In the genomic region with DNA sequence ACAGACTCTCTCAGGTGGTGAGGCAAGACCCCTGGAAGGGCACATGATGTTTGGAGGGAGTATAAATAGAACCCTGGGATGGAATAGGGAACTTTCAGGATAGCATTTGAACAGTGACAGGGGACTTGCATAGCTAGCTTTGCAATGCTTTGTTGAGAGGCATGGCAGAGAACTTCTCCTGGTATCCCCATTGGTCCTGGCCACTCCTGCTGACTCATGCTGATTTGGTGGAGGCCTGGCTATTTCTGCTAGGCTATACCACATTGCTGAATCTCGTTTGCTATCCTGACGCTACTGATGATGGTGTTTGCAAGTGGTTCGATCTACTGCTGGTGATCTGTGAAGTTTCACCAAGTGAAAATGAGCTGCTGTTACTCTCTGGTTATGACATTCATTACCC, we compare ENCODE assay signal across 34 mouse cellular contexts.
DNase-seq lines count a peak whose midpoint lies in the region; ATAC-seq and TF ChIP-seq lines count a peak whose summit lies in the region.
"Had no signal": no experiment of that assay in that cellular context is flagged by ENCODE, and none has a peak within 500 bp of the region (broad histone marks: within the 10 kb centered on the region; RNA-seq: fewer than 3 reads in every experiment).

No protein-coding gene starts in this region.

- 73% methylated on average over 3 of the region's 3 CpGs for WGBS in liver, embryonic 12.5 days (ENCODE audit: insufficient replicate concordance)
- WGBS in liver, embryonic 11.5 days: 73% methylated on average over 3 of the region's 3 CpGs
- WGBS in liver, embryonic 15.5 days (ENCODE audit: insufficient replicate concordance): 70% methylated on average over 3 of the region's 3 CpGs
- WGBS in cerebellum, adult 2 months: 92% methylated on average over 3 of the region's 3 CpGs
- 92% methylated on average over 3 of the region's 3 CpGs for WGBS in kidney, embryonic 14.5 days

- no peak for TF ChIP-seq CTCF in cerebellum, adult 2 months (IDR thresholded peaks at IDR 0.05; ENCODE audit: borderline replicate concordance, insufficient read depth, low read depth, low read length)

- no peak overlapping the region for H3K9ac ChIP-seq in liver, embryonic 12.5 days
- no peak overlapping the region for H3K9ac ChIP-seq in liver, embryonic 11.5 days (ENCODE audit: low read depth, low read length)
- no peak overlapping the region for H3K9ac ChIP-seq in liver, embryonic 15.5 days
- H3K9ac ChIP-seq in kidney, embryonic 14.5 days (ENCODE audit: low read depth, low read length): no peak overlapping the region
- H3K9ac ChIP-seq: embryonic facial prominence, embryonic 13.5 days; heart, embryonic 15.5 days; hindbrain, embryonic 12.5 days; limb, embryonic 13.5 days; neural tube, embryonic 12.5 days had no signal

- H3K36me3 ChIP-seq in liver, embryonic 12.5 days: no peaks in the 10 kb centered on the region
- H3K36me3 ChIP-seq in liver, embryonic 11.5 days (ENCODE audit: control insufficient read depth, insufficient read depth, low read length): no peaks in the 10 kb centered on the region
- no peaks in the 10 kb centered on the region for H3K36me3 ChIP-seq in liver, embryonic 15.5 days (replicated peaks)
- no peaks in the 10 kb centered on the region for H3K36me3 ChIP-seq in kidney, embryonic 14.5 days (ENCODE audit: control insufficient read depth, insufficient read depth, low read length)
- H3K36me3 ChIP-seq: embryonic facial prominence, embryonic 13.5 days; heart, embryonic 10.5 days; heart, embryonic 15.5 days; hindbrain, embryonic 12.5 days; limb, embryonic 13.5 days; midbrain, embryonic 10.5 days; neural tube, embryonic 12.5 days had no signal

- no peaks in the 10 kb centered on the region for H3K27me3 ChIP-seq in liver, embryonic 12.5 days (replicated peaks)
- H3K27me3 ChIP-seq in liver, embryonic 11.5 days (replicated peaks; ENCODE audit: control insufficient read depth, insufficient read depth, low read length): no peaks in the 10 kb centered on the region
- no peaks in the 10 kb centered on the region for H3K27me3 ChIP-seq in liver, embryonic 15.5 days
- no peaks in the 10 kb centered on the region for H3K27me3 ChIP-seq in cerebellum, adult 2 months (ENCODE audit: control insufficient read depth, insufficient read depth, low read length)
- no peaks in the 10 kb centered on the region for H3K27me3 ChIP-seq in kidney, embryonic 14.5 days (ENCODE audit: control insufficient read depth, insufficient read depth, low read length)
- H3K27me3 ChIP-seq: embryonic facial prominence, embryonic 13.5 days; heart, embryonic 15.5 days; hindbrain, embryonic 12.5 days; limb, embryonic 13.5 days; neural tube, embryonic 12.5 days had no signal

- TF ChIP-seq POLR2A in cerebellum, adult 2 months (IDR thresholded peaks at IDR 0.05; ENCODE audit: borderline replicate concordance, insufficient read depth, low read length): no peak

- no peak overlapping the region for H3K4me3 ChIP-seq in liver, embryonic 12.5 days
- H3K4me3 ChIP-seq in liver, embryonic 11.5 days (ENCODE audit: low read depth, low read length): no peak overlapping the region
- no peak overlapping the region for H3K4me3 ChIP-seq in liver, embryonic 15.5 days (replicated peaks)
- H3K4me3 ChIP-seq in cerebellum, adult 2 months (replicated peaks; ENCODE audit: insufficient read depth, low read depth, low read length): no peak overlapping the region
- no peak overlapping the region for H3K4me3 ChIP-seq in kidney, embryonic 14.5 days (ENCODE audit: low read length)
- H3K4me3 ChIP-seq: embryonic facial prominence, embryonic 13.5 days; erythroblast, embryonic 14.5 days; heart, embryonic 10.5 days; heart, embryonic 15.5 days; hindbrain, embryonic 12.5 days; limb, embryonic 13.5 days; midbrain, embryonic 10.5 days; neural tube, embryonic 12.5 days had no signal

- peak; percentile 75 for ATAC-seq in liver, embryonic 12.5 days
- ATAC-seq in liver, embryonic 11.5 days (replicated peaks; ENCODE audit: low FRiP score): no peak
- ATAC-seq in erythroblast, adult 5-6 weeks (replicated peaks; ENCODE audit: low FRiP score, poor library complexity, severe bottlenecking): peak; percentile 87
- peak; percentile 52; the same call in 1 of the 2 replicates for ATAC-seq in liver, embryonic 15.5 days (ENCODE audit: insufficient read depth)
- ATAC-seq in kidney, embryonic 14.5 days (ENCODE audit: low FRiP score, low TSS enrichment): no peak
- ATAC-seq: activated CD4-positive, CD25-positive, alpha-beta regulatory T cell, adult 4 months; forebrain, embryonic 14.5 days; intestine, embryonic 16.5 days; midbrain, embryonic 16.5 days had no signal

- no peaks in the 10 kb centered on the region for H3K9me3 ChIP-seq in liver, embryonic 12.5 days (replicated peaks)
- H3K9me3 ChIP-seq in liver, embryonic 11.5 days (ENCODE audit: control insufficient read depth, low read length): no peaks in the 10 kb centered on the region
- no peaks in the 10 kb centered on the region for H3K9me3 ChIP-seq in liver, embryonic 15.5 days (replicated peaks)
- H3K9me3 ChIP-seq in kidney, embryonic 14.5 days (ENCODE audit: control insufficient read depth, low read length): no peaks in the 10 kb centered on the region
- H3K9me3 ChIP-seq: embryonic facial prominence, embryonic 13.5 days; heart, embryonic 10.5 days; heart, embryonic 15.5 days; hindbrain, embryonic 12.5 days; limb, embryonic 13.5 days; midbrain, embryonic 10.5 days; neural tube, embryonic 12.5 days had no signal

- H3K4me2 ChIP-seq in liver, embryonic 12.5 days: no peak overlapping the region
- H3K4me2 ChIP-seq in liver, embryonic 11.5 days: no peak overlapping the region
- no peak overlapping the region for H3K4me2 ChIP-seq in liver, embryonic 15.5 days
- no peak overlapping the region for H3K4me2 ChIP-seq in kidney, embryonic 14.5 days (replicated peaks; ENCODE audit: low read depth, low read length)
- H3K4me2 ChIP-seq: embryonic facial prominence, embryonic 13.5 days; heart, embryonic 15.5 days; hindbrain, embryonic 12.5 days; limb, embryonic 13.5 days; neural tube, embryonic 12.5 days had no signal

- H3K4me1 ChIP-seq in liver, embryonic 12.5 days: peaks cover 11% of the 10 kb centered on the region
- H3K4me1 ChIP-seq in liver, embryonic 11.5 days (replicated peaks; ENCODE audit: control insufficient read depth, insufficient read depth, low read length): no peaks in the 10 kb centered on the region
- H3K4me1 ChIP-seq in liver, embryonic 15.5 days (replicated peaks): peaks cover 12% of the 10 kb centered on the region
- no peaks in the 10 kb centered on the region for H3K4me1 ChIP-seq in cerebellum, adult 2 months (ENCODE audit: control insufficient read depth, insufficient read depth, low read length)
- H3K4me1 ChIP-seq in kidney, embryonic 14.5 days (ENCODE audit: control insufficient read depth, insufficient read depth, low read length): no peaks in the 10 kb centered on the region
- H3K4me1 ChIP-seq: heart, embryonic 10.5 days; heart, embryonic 15.5 days; hindbrain, embryonic 12.5 days; midbrain, embryonic 10.5 days; neural tube, embryonic 12.5 days had no signal

- H3K27ac ChIP-seq in liver, embryonic 12.5 days: no peak overlapping the region
- no peak overlapping the region for H3K27ac ChIP-seq in liver, embryonic 11.5 days (ENCODE audit: low read depth, low read length)
- no peak overlapping the region for H3K27ac ChIP-seq in liver, embryonic 15.5 days (replicated peaks)
- no peak overlapping the region for H3K27ac ChIP-seq in cerebellum, adult 2 months (ENCODE audit: insufficient read depth, low read length)
- no peak overlapping the region for H3K27ac ChIP-seq in kidney, embryonic 14.5 days (ENCODE audit: low read depth, low read length)
- H3K27ac ChIP-seq: embryonic facial prominence, embryonic 13.5 days; heart, embryonic 10.5 days; heart, embryonic 15.5 days; hindbrain, embryonic 12.5 days; limb, embryonic 13.5 days; macrophage; midbrain, embryonic 10.5 days; neural tube, embryonic 12.5 days had no signal

- no peak for DNase-seq in liver, embryonic 11.5 days (ENCODE audit: low spot score)
- DNase-seq in layer of hippocampus, adult 11-12 months (ENCODE audit: low spot score): no peak
- no peak for DNase-seq in cerebellum, adult 2 months
- DNase-seq: adrenal gland, postnatal 10 days; B cell, adult 2 months; cerebellum, adult 11 months; cerebellum, adult 9-11 months; gastrocnemius, postnatal 14 days; heart, postnatal 36 days; kidney, adult 9 months; kidney, postnatal 14 days; lung, adult 2 months; lung, postnatal 10 days; right cerebral cortex, adult 18-20 months; spleen, adult 18-20 months; thymus, adult 2 months; thymus, postnatal 36 days had no signal

Comparison
In these comparisons a context has a peak if more than half of its experiments do, and no peak if none do; other contexts are left out.
1. ATAC-seq: peak in liver, embryonic 12.5 days (single experiment), erythroblast, adult 5-6 weeks (single experiment) and liver, embryonic 15.5 days (single experiment); none in liver, embryonic 11.5 days (single experiment) and kidney, embryonic 14.5 days (single experiment).